Mouse (Mus musculus) G1E (cell line): ENCODE data around the gene Nr1h4.

Source experiments
- CTCF ChIP-seq: IDR thresholded peaks from 2 replicates; pipeline ENCODE4 v1.5.1; 2012; ENCODE audit warnings: low read depth, low read length, inconsistent platforms, mixed read lengths
- GATA1 ChIP-seq: IDR thresholded peaks from 2 replicates; pipeline ENCODE4 v1.6.1; 2012; ENCODE audit warnings: borderline replicate concordance, low read length, inconsistent platforms, mixed read lengths
- GATA2 ChIP-seq: IDR thresholded peaks from 2 replicates; pipeline ENCODE4 v1.6.1; 2012; ENCODE audit warnings: low read depth, low read length, inconsistent platforms, borderline replicate concordance
- POLR2AphosphoS5 ChIP-seq: IDR thresholded peaks from 2 replicates; pipeline ENCODE4 v1.6.1; 2012; ENCODE audit warnings: low read depth, low read length, inconsistent platforms; ENCODE audit not compliant: insufficient replicate concordance
- TAL1 ChIP-seq: conservative IDR thresholded peaks from 2 replicates; pipeline ENCODE4 v1.6.1; 2012; ENCODE audit warnings: low read depth, low read length, inconsistent platforms, mixed read lengths

GRCm38 (mm10) chr10:89522481-89522880 lies 10.9 kb downstream of the Nr1h4 start:
- TF ChIP-seq TAL1, result no peak
- TF ChIP-seq CTCF, result no peak
- TF ChIP-seq GATA2, result no peak
- TF ChIP-seq GATA1, result no peak
- TF ChIP-seq POLR2AphosphoS5, result no peak
